Mouse (Mus musculus) CD4-positive, CD25-positive, alpha-beta regulatory T cell, adult 9 weeks (primary cell): ENCODE measurements around the gene Ptger1. TPM values are rescaled to one million over a fixed set of nuclear protein-coding genes. Genes with fewer than 3 reads are reported as not detected.

Source experiments
- polyA plus RNA-seq: library from polyadenylated mRNA; unstranded; fragments of 100-300 nt; shearing (Covaris generic); gene quantifications from one replicate; pipeline ENCODE4 v1.2.1, GENCODE M21; 2017

Ptger1 gene
- polyA plus RNA-seq, result 0.73 TPM

GRCm38 (mm10) chr8:83665969-83666865, at the start of gene Ptger1:
Gene Ptger1, plus strand, starts transcription at chr8:83666678.

GRCm38 (mm10) chr8:83652030-83652743, 14.3 kb upstream of the Ptger1 start, which contains the start of gene Gipc1:
Gene Gipc1, plus strand, starts transcription at chr8:83652677.

GRCm38 (mm10) chr8:83698661-83699453, 32.4 kb downstream of the Ptger1 start, which contains the start of gene Pkn1:
Gene Pkn1, minus strand, starts transcription at chr8:83699179.

GRCm38 (mm10) chr8:83715031-83715690, 48.7 kb downstream of the Ptger1 start, which contains the start of gene Ddx39:
Gene Ddx39, plus strand, starts transcription at chr8:83715177.

Other genes with a start within 250 kb of the Ptger1 start
- 32.6 TPM for gene Scoc, start 208.3 kb upstream of the Ptger1 start, polyA plus RNA-seq
- gene Olfr370, start 130.9 kb upstream of the Ptger1 start, polyA plus RNA-seq, result not detected
- gene Ndufb7, start 100.0 kb upstream of the Ptger1 start, polyA plus RNA-seq, result 323 TPM
- 564 TPM for gene Tecr, start 58.7 kb upstream of the Ptger1 start, polyA plus RNA-seq
- 90.1 TPM for gene Dnajb1, start 58.5 kb upstream of the Ptger1 start, polyA plus RNA-seq
- 72.7 TPM for gene Gipc1, start 14.0 kb upstream of the Ptger1 start, polyA plus RNA-seq
- gene Pkn1, start 32.5 kb downstream of the Ptger1 start, polyA plus RNA-seq, result 15.5 TPM
- 223 TPM for gene Ddx39, start 48.5 kb downstream of the Ptger1 start, polyA plus RNA-seq
- 601 TPM for gene Adgre5, start 74.6 kb downstream of the Ptger1 start, polyA plus RNA-seq
- 4.2 TPM for gene Adgrl1, start 233.4 kb downstream of the Ptger1 start, polyA plus RNA-seq